Mouse (Mus musculus) heart, adult 11 months (tissue): ENCODE data around the gene Apobec1.
"Not testable (repeated sequence)": the region's sequence is repeated elsewhere in the genome, so short reads cannot be mapped to it uniquely, and the experiment has no call there.

ENCODE experiments used
- DNase-seq: peaks from one replicate; pipeline ENCODE4 v3.0.0; 2022

The Apobec1 gene

GRCm38 (mm10) chr6:122602242-122602991 lies at the start of gene Apobec1:
Apobec1 (minus strand) TSS chr6:122602444.
- peak; percentile 99 for DNase-seq

DNA sequence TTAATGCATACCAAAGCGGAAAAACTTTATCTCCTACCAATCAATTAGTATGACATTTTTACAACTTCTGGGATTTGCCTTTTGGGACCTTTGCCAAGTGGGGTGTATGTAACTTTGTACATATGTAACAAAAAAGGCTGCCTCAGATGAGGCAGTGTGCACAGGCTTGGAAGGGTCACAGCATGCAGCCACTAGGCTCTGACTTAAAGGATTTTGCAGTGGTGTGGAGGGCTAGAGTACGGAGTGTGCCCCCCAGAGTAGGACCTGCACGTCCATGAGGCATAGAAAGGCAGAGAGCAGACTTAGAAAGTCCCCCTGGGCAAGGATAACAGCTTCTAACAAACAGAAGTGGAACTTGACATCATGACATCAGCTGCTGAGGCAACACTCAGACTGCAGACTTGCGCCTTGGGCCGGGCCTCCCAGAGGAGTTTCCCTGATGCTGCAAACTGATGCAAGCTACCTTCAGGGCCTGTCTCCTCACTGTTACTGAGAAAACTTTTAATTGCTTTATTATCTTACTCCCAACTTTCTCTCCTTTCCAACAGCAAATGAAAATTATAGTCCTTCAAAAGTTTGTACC lies 48.2 kb upstream of the Apobec1 start:
- peak; percentile 95 for DNase-seq

GRCm38 (mm10) chr6:122649903-122650302 lies 47.7 kb upstream of the Apobec1 start:
- DNase-seq: peak; percentile 44

- DNase-seq: not testable (repeated sequence)
Observed at GRCm38 (mm10) chr6:122644196-122644595, 42.0 kb upstream of the Apobec1 start.

- DNase-seq: not testable (repeated sequence)
Observed at GRCm38 (mm10) chr6:122637566-122637965, 35.3 kb upstream of the Apobec1 start.

DNA sequence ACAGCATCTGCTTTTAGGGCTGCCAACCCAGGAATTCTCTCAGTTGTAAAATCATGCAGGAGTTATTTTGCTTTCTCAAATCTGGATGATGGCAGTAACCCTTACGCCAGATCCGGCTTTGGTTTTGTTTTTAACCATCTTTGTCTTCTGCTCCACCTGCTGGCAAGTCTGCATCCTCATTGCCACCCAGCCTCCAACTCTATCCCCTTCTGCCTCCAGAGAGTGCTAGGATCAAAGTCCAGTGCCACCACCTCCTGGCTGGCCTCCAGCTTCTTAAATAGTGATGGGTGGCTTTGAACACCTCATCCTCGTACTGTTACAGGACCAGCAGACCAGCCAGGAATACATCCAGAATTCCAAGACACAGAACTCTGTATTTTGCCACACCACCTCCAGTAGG lies 34.4 kb upstream of the Apobec1 start:
- peak; percentile 91 for DNase-seq

- peak; percentile 95 for DNase-seq
Observed at GRCm38 (mm10) chr6:122635315-122635714, 33.1 kb upstream of the Apobec1 start.

DNA sequence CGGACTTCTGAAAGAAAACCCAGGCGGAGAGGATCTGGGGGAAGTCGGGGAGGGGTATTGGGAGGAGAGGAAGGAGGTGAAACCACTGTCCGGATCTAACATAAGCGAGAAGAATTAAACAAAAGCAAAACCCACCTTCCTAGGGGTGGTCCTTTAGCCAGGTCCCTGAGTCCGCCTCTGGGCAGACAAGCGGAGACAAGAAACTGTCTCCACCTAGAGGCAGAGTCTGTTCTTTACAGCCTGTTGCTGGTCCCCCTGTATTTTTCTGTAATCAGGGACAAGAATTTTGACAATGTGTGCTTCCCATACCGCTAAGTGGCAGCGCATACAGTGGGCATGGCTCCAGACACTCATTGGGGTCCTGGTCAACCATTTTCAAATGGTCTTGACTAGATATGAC lies 31.2 kb upstream of the Apobec1 start:
- DNase-seq: peak; percentile 92

DNA sequence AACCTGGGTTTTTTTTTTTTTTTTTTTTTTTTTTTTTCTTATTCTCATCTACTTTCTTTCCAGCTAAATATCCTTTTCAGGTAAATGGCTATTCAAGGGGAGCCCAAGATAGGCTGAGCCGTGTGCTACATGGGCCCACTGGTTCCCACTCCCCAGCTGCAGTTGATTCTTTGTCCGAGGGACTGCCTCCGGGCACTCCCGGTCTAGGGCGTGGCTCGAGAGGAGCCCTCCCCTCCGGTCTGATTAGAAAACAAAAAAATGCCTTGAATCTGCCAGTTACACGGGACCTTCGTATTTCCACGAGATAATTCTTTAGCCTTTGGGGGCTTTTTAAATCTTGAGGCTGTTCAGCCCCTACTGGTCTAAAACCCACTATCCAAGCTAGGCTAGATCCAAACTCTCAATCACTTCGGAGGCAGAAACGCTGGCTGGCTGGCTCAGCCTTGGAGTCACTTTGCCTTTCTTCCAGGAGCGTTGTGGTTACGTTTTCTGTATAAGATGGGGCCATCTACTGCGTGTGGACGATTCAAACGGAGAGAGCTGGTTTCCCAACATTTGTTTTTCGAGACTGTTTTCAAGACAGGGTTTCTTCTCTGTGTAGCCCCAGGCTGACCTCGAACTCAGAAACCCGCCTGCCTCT lies 25.3 kb upstream of the Apobec1 start:
- no peak for DNase-seq

GRCm38 (mm10) chr6:122626110-122626509 lies 23.9 kb upstream of the Apobec1 start, which contains the start of gene Dppa3:
Dppa3 (plus strand) TSS chr6:122626410.
- no peak for DNase-seq

DNA sequence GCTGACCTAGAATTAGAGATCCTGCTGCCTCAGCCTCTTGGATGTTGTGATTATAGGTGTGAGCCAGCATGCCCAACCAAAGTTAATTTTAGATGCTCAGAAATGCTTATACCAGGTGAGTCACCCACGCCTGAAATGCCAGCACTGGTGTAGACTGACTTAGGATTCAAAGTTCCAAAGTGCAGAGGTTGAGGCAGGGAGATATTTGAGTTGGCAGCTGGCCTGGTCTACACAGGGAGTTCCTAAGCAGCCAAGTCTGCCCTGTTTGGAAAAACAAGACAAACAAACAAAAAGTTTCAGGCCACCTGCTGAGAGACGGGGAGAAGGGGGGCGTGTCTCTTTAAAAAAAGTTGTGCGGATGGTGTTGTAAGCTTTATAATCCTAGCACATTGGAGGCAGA lies 22.9 kb upstream of the Apobec1 start:
- no peak for DNase-seq

DNA sequence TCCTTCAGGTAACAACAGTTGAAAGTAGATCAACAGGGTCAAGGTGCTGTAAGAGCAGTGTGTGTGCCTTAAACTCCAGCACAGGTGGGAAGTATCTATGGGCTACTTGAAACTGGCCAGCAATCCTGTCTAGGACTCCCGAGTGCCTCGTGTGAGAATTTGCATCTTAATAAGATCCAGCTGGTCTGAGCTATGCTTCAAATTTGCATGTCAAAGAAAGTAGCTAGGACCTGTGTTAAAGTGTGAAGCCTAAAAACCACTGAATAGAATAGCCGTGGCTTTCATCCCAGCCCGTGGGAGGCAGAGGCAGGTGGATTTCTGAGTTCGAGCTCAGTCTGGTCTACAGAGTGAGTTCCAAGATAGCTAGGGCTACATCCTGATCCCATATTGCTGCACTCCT lies 22.2 kb upstream of the Apobec1 start:
- DNase-seq: no peak

DNA sequence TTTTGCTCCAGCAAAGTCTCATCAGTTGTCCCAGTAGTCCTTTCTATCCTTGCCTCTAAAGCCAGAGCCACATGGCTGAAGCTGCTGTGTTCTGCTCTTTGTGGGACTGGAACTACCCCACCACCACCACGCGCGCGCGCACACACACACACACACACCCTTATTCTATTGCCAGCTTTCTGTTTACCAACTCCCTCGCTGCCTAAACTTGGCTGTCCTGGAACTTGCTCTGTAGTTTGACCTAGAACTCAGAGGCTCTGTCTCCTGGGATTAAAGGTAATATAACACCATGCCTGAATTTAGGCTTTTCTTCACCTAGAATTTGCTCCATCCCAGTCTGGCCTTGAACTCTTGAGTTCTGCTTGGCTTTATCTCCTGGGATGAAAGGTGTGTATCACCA lies 18.8 kb upstream of the Apobec1 start:
- DNase-seq: no peak

DNA sequence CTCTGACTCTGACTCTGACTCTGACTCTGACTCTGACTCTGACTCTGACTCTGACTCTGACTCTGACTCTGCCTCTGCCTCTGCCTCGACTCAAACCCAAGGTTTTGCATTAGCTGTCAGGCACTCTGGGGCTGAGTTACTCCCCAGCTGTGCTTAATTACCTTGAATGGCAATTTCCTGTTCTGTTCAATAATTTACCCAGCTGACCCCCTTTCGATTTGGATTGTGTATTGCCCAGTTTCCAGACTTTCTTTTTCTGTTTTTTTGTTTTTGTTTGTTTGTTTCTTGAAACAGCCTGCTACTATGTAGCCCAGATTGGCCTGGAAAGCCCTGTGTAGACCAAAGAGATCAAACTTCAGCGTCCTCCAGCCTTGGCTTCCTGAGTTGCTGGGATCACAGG lies 13.8 kb upstream of the Apobec1 start:
- DNase-seq: no peak

- DNase-seq: no peak
Observed at GRCm38 (mm10) chr6:122614047-122614446, 11.8 kb upstream of the Apobec1 start.

GRCm38 (mm10) chr6:122612426-122612825 lies 10.2 kb upstream of the Apobec1 start:
- DNase-seq: no peak

GRCm38 (mm10) chr6:122609771-122610170 lies 7.5 kb upstream of the Apobec1 start, which contains the start of gene Gdf3:
Gdf3 (minus strand) TSS chr6:122610087.
- DNase-seq: no peak

- no peak for DNase-seq
Observed at GRCm38 (mm10) chr6:122609377-122609728, 7.1 kb upstream of the Apobec1 start.

DNA sequence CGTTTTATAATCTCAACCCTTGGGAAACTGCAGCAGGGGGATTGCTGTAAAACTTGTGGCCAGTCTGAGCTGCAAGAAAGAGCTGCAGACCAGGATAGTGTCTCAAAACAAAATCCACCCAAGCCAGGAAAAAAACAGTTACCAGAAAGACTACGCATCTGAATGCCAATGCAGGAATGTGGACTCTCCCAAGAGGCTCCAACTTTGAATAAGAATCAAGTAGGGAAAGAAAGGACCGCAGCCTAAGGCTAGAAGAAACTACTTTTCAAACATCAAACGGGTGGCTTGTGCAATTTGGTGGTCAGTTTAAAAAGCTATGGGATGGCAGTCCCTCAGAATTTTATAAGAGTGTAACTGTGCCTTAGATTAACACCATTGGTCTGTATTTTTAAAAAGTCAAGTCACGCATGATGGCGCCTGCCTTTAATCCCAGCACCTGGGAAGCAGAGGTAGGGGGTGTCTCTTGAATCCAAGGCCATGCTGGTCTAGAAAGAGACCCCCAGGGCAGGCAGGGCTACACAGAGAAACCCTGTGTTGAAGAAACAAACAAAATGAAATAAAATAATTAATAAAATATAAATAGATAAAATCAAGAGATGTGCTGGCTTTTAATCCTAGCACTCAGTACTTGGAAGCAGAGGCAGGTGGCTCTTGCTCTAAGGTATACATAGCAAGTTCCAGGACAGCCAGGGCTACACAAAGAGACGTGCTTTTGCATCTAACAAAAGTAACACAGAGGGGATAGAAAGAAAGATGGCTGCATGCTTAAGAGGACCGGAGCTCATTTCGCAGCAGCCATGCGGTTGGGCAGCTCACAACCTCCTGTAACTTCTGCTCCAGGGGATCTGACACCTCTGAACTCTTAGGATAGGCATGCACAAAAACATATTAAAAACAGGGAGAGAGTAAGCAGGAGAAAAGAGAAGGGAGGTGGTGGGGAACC lies 6.5 kb upstream of the Apobec1 start:
- DNase-seq: no peak

DNA sequence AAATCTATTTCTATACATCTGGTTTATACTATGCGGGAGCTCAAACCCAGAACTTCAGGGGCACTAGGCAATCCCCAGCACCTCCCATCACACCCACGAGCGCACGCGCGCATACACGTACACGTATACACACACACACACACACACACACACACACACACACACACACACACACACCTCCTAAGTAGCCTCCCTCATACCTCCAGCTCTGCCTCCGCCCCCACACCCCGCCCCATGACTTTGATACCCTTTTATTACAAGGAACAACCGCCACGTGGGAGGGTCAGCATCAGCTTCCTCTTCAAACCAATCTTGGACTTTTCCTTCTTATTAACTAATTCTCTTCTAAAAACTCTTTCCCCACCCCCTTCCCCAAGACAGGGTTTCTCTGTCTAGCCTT lies 5.5 kb upstream of the Apobec1 start:
- no peak for DNase-seq

DNA sequence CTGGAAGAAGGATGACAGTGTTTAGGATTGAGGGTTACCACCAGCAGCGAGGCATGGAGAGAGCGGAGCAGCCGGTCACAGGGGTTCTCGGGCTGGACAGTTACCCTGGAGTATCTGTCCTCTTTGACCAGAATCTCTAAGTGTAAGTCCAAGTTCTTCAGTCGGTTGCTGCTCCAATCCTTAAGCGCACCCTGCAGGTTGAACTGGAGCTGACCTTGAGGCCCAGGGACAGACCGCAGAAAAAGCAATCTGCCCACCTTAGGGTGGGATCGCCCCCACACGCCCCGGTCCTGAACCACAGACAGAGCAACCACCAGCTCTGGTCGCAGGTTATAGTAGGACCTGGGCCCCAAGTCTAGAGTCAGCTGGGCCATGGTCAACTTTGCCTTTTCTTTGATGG lies 4.4 kb upstream of the Apobec1 start:
- DNase-seq: no peak

- DNase-seq: no peak
Observed at GRCm38 (mm10) chr6:122605483-122605882, 3.2 kb upstream of the Apobec1 start.

GRCm38 (mm10) chr6:122604260-122604659 lies 2.0 kb upstream of the Apobec1 start:
- DNase-seq: no peak
